Mouse (Mus musculus): ENCODE results near the gene Rmdn3.

- no peak for TF ChIP-seq EP300 (IDR thresholded peaks at IDR 0.05; ENCODE audit: low read depth)
- TF ChIP-seq CTCF (IDR thresholded peaks at IDR 0.05; ENCODE audit: low read depth): no peak
Measured at GRCm38 (mm10) chr2:119190969-119191368, 34.1 kb upstream of the Rmdn3 start.
